Mouse (Mus musculus) layer of hippocampus, adult 2 months (tissue): ENCODE data around the gene Tfcp2. TPM values are rescaled to one million over a fixed set of nuclear protein-coding genes. Genes with fewer than 3 reads are reported as not detected.
"Not testable (repeated sequence)": the region's sequence is repeated elsewhere in the genome, so short reads cannot be mapped to it uniquely, and the experiment has no call there.

Experiments
- DNase-seq, 2 experiments: peaks; one replicate each; pipeline ENCODE4 v3.0.0; 2022; ENCODE audit warnings: low spot score in 2 of 2
- H3K27ac ChIP-seq: fragments of 200-600 bp; 2 replicates; pipeline ENCODE4 v1.8.1; 2022
- H3K4me3 ChIP-seq: fragments of 200-600 bp; 2 replicates; pipeline ENCODE4 v1.8.1; 2022; ENCODE audit warnings: mild to moderate bottlenecking
- CTCF ChIP-seq: fragments of 200-600 bp; conservative IDR thresholded peaks from 2 replicates; pipeline ENCODE4 v1.8.1; 2022; ENCODE audit warnings: antibody characterized with exemption, mild to moderate bottlenecking, moderate library complexity
- total RNA-seq, 2 experiments: library from RNA; stranded (reverse); gene quantifications; 2 replicates each; pipeline ENCODE4 v1.2.3; 2021

Tfcp2 gene
- total RNA-seq, 2 experiments from 2014 or later, result 29.3 to 31.0 TPM

GRCm38 (mm10) chr15:100580108-100580507 is 28.3 kb upstream of the Tfcp2 start:
- no peak for DNase-seq
- Histone ChIP-seq H3K4me3 (no peak overlapping the region), H3K27ac (no peak overlapping the region)
- TF ChIP-seq CTCF, result no peak

GRCm38 (mm10) chr15:100577972-100578371 is 26.2 kb upstream of the Tfcp2 start:
- no peak for TF ChIP-seq CTCF
- DNase-seq, result no peak
- H3K27ac ChIP-seq, result no peak overlapping the region
- no peak overlapping the region for H3K4me3 ChIP-seq

- Histone ChIP-seq H3K4me3 (no peak overlapping the region), H3K27ac (no peak overlapping the region)
- DNase-seq, result no peak
- TF ChIP-seq CTCF, result no peak
These were observed 25.0 kb upstream of the Tfcp2 start for GRCm38 (mm10) chr15:100576810-100577209.

GRCm38 (mm10) chr15:100576392-100576791 is 24.6 kb upstream of the Tfcp2 start:
- DNase-seq, result no peak
- TF ChIP-seq CTCF, result no peak
- Histone ChIP-seq H3K27ac (no peak overlapping the region), H3K4me3 (no peak overlapping the region)

- Histone ChIP-seq H3K27ac (no peak overlapping the region), H3K4me3 (no peak overlapping the region)
- DNase-seq, result no peak
- TF ChIP-seq CTCF, result no peak
These were observed 23.6 kb upstream of the Tfcp2 start for GRCm38 (mm10) chr15:100575366-100575765.

GRCm38 (mm10) chr15:100574378-100574777 is 22.6 kb upstream of the Tfcp2 start:
- 0 out of 2 replicates have a peak, but pooled peaks have one; percentile 2 for TF ChIP-seq CTCF
- no peak overlapping the region for H3K4me3 ChIP-seq
- DNase-seq, result no peak
- H3K27ac ChIP-seq, result no peak overlapping the region

- TF ChIP-seq CTCF, result no peak
- Histone ChIP-seq H3K4me3 (no peak overlapping the region), H3K27ac (no peak overlapping the region)
- no peak for DNase-seq
These were observed 22.1 kb upstream of the Tfcp2 start for GRCm38 (mm10) chr15:100573946-100574345.

- no peak overlapping the region for H3K27ac ChIP-seq
- no peak overlapping the region for H3K4me3 ChIP-seq
- DNase-seq, result no peak
- TF ChIP-seq CTCF, result no peak
These were observed 17.4 kb upstream of the Tfcp2 start for GRCm38 (mm10) chr15:100569239-100569638.

GRCm38 (mm10) chr15:100566531-100566930 is 14.7 kb upstream of the Tfcp2 start:
- no peak for TF ChIP-seq CTCF
- Histone ChIP-seq H3K27ac (no peak overlapping the region), H3K4me3 (no peak overlapping the region)
- DNase-seq, result no peak

GRCm38 (mm10) chr15:100557705-100558433 is 6.1 kb upstream of the Tfcp2 start:
- H3K4me3 ChIP-seq, result no peak overlapping the region
- H3K27ac ChIP-seq, result no peak overlapping the region
- no peak for TF ChIP-seq CTCF
- no peak for DNase-seq

- DNase-seq, result no peak
- no peak overlapping the region for H3K4me3 ChIP-seq
- TF ChIP-seq CTCF, result no peak
These were observed 4.6 kb upstream of the Tfcp2 start for GRCm38 (mm10) chr15:100556378-100556777.

GRCm38 (mm10) chr15:100555965-100556364 is 4.2 kb upstream of the Tfcp2 start:
- DNase-seq, result no peak
- no peak for TF ChIP-seq CTCF
- H3K27ac ChIP-seq, result no peak overlapping the region
- no peak overlapping the region for H3K4me3 ChIP-seq

More at GRCm38 (mm10) chr15:100556378-100556777, 4.6 kb upstream of the Tfcp2 start:
- no peak overlapping the region for H3K27ac ChIP-seq

- no peak overlapping the region for H3K4me3 ChIP-seq
- DNase-seq, result no peak
- peak; percentile 55 for TF ChIP-seq CTCF
- no peak overlapping the region for H3K27ac ChIP-seq
These were observed 1.5 kb downstream of the Tfcp2 start for GRCm38 (mm10) chr15:100550280-100550679.

- not testable (repeated sequence) for DNase-seq, H3K27ac ChIP-seq, H3K4me3 ChIP-seq
These were observed 8.2 kb downstream of the Tfcp2 start for GRCm38 (mm10) chr15:100543651-100544030.

GRCm38 (mm10) chr15:100542876-100543650 is 8.7 kb downstream of the Tfcp2 start:
- not testable (repeated sequence) for H3K27ac ChIP-seq, DNase-seq, H3K4me3 ChIP-seq
